Mouse (Mus musculus) heart, embryonic 15.5 days (tissue): ENCODE results near the gene Iqschfp. TPM values are rescaled to one million over a fixed set of nuclear protein-coding genes. Genes with fewer than 3 reads are reported as not detected.

Source experiments
- ATAC-seq: fragments of 200-750 bp; cut with Nextera tagmentation; replicated peaks from 2 replicates; pipeline ENCODE4 v1.8.0; 2017; ENCODE audit warnings: low read depth, moderate TSS enrichment; ENCODE audit not compliant: insufficient number of reproducible peaks, insufficient read depth, low FRiP score
- H3K27ac ChIP-seq: fragments of 300-500 bp; sonication (generic); 2 replicates; pipeline ENCODE4 v1.5.1; 2015; ENCODE audit warnings: mild to moderate bottlenecking, inconsistent platforms
- H3K27me3 ChIP-seq: fragments of 300-500 bp; sonication (generic); 2 replicates; pipeline ENCODE4 v1.6.1; 2015; ENCODE audit warnings: inconsistent platforms
- H3K36me3 ChIP-seq: fragments of 300-500 bp; sonication (generic); 2 replicates; pipeline ENCODE4 v1.6.1; 2015; ENCODE audit warnings: mild to moderate bottlenecking, inconsistent platforms
- H3K4me1 ChIP-seq: fragments of 300-500 bp; sonication (generic); replicated peaks from 2 replicates; pipeline ENCODE4 v1.6.1; 2015; ENCODE audit warnings: inconsistent platforms
- H3K4me2 ChIP-seq: fragments of 300-500 bp; sonication (generic); 2 replicates; pipeline ENCODE4 v1.6.1; 2015; ENCODE audit warnings: inconsistent platforms, mild to moderate bottlenecking, moderate library complexity
- H3K4me3 ChIP-seq: fragments of 300-500 bp; sonication (generic); 2 replicates; pipeline ENCODE4 v1.5.1; 2015; ENCODE audit warnings: mild to moderate bottlenecking, inconsistent platforms
- H3K9ac ChIP-seq: fragments of 300-500 bp; sonication (generic); 2 replicates; pipeline ENCODE4 v1.6.1; 2015; ENCODE audit warnings: mild to moderate bottlenecking, inconsistent platforms
- H3K9me3 ChIP-seq: fragments of 300-500 bp; sonication (generic); replicated peaks from 2 replicates; pipeline ENCODE4 v1.6.1; 2016; ENCODE audit warnings: inconsistent platforms
- WGBS: fragments of 180-500 bp; shearing (Covaris S2); methylation state at CpG from one replicate; pipeline ENCODE4 v1.1.7; 2015; ENCODE audit warnings: mixed read lengths; 5-methylcytosine and 5-hydroxymethylcytosine counted together
- polyA plus RNA-seq: library from polyadenylated mRNA; unstranded; fragments of >200 nt; fragmentation: Nextera tagmentation; extraction: Ambion mirVana; gene quantifications from 2 replicates; pipeline ENCODE4 v1.2.1, GENCODE M21; 2015

The Iqschfp gene
- polyA plus RNA-seq, 1 experiment from 2014 or later = not detected

DNA sequence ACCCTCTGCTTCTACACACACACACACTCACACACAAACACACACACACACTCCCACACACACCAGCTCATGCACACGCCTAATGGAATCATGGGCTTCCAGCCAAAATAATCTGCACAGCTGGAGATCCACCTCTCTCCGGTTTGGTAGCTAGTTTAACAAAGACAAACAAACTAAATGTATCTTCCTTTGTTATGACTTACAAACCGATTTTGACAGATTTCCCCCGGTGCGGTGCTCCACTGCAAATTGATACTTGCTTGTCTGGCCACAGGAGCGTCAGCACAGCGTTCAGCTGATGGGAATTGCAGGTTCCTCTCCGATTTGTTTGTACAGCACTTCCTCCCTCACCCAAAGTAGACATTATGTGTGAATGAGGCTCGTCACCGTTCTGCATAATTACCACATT lies 483.1 kb downstream of the Iqschfp start:
- 41% methylated on average over 10 of the region's 10 CpGs for WGBS
- no peak overlapping the region for H3K4me2 ChIP-seq
- ATAC-seq = no peak
- no peak overlapping the region for H3K27ac ChIP-seq
- no peak overlapping the region for H3K9ac ChIP-seq
- no peaks in the 10 kb centered on the region for H3K4me1 ChIP-seq
- no peak overlapping the region for H3K4me3 ChIP-seq
- no peaks in the 10 kb centered on the region for H3K27me3 ChIP-seq
- no peaks in the 10 kb centered on the region for H3K9me3 ChIP-seq
- H3K36me3 ChIP-seq = no peaks in the 10 kb centered on the region

DNA sequence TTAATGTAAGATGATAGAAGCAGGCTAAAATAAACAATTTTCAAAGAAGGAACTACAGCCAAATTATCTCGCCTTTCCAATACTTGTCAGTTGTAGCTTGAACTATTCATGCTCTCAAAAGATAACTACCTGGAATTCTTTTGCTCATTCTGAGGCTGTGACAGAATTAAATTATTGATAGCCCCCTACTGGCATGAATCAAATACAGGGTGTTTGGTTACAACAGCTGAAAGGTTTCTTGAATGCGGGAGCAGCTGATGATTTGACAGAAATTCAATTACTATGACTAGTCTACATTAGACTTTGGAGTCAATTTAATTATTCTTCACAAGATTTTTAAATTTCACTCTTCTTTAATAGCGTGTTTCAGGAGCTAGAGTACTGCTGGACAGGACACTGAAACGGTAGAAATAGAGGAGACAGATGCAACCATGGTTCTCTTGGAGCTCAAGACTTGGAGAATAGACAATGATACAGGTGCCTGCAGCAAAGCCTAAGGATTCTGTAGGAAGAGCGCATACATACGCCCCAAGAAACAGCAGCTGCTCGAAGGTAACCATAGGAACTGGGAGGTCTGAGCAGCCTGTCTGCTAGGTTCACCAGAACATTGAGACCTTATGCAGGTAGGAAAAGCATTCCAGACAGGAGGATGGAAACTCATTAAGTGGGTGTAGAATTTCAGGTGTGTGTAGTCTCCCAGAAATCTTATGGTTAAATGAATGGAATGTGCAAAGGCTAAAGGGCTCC lies 485.6 kb downstream of the Iqschfp start:
- H3K4me2 ChIP-seq = no peak overlapping the region
- no peaks in the 10 kb centered on the region for H3K36me3 ChIP-seq
- no peaks in the 10 kb centered on the region for H3K9me3 ChIP-seq
- no peak for ATAC-seq
- H3K4me3 ChIP-seq = no peak overlapping the region
- H3K27ac ChIP-seq = no peak overlapping the region
- H3K27me3 ChIP-seq = no peaks in the 10 kb centered on the region
- 72% methylated on average over 7 of the region's 7 CpGs for WGBS
- no peaks in the 10 kb centered on the region for H3K4me1 ChIP-seq
- H3K9ac ChIP-seq = no peak overlapping the region

DNA sequence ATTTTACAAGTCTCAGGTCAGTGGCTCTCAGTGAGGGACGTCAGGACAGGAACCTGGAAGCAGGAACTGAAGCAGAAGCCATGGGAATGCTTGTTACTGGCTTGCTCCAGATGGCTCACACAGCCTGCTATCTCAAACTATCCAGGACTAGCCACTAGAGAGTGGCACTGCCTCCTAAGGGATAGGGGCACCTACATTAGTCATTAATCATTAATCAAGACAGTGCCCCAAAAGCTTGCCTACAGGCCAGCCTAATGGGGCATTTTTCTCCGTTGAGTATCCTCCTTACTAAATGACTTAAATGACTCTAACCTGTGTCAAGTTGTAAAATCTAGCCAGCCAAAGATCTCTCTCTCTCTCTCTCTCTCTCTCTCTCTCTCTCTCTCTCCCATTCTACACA lies 486.8 kb downstream of the Iqschfp start:
- Histone ChIP-seq H3K27me3 (no peaks in the 10 kb centered on the region), H3K27ac (no peak overlapping the region), H3K9ac (no peak overlapping the region), H3K9me3 (no peaks in the 10 kb centered on the region), H3K36me3 (no peaks in the 10 kb centered on the region), H3K4me3 (no peak overlapping the region), H3K4me2 (no peak overlapping the region), H3K4me1 (no peaks in the 10 kb centered on the region)
- 65% methylated on average over 2 of the region's 2 CpGs for WGBS
- no peak for ATAC-seq

DNA sequence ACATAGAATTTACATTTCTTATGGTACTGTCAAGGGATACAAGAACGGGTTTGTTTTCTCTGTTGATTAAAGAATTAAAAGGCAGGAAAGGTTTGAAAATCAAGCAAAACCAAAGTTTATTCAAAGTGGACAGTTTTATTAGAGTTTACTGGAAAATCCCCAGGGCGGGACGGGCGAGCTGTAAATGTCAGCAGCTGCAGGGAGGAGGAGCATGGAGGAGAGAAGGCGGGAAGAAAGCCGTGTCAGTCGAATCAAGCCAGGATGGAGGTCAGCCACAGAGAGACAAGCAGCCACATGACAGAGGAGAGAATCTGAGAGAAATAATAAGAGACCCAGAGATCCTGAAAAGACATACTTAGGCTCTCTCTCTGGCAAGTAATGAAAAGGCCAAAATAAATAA lies 487.2 kb downstream of the Iqschfp start:
- WGBS = 50% methylated on average over 7 of the region's 7 CpGs
- Histone ChIP-seq H3K4me2 (no peak overlapping the region), H3K27ac (no peak overlapping the region), H3K9ac (no peak overlapping the region), H3K9me3 (no peaks in the 10 kb centered on the region), H3K27me3 (no peaks in the 10 kb centered on the region), H3K4me1 (no peaks in the 10 kb centered on the region), H3K4me3 (no peak overlapping the region), H3K36me3 (no peaks in the 10 kb centered on the region)
- ATAC-seq = no peak

DNA sequence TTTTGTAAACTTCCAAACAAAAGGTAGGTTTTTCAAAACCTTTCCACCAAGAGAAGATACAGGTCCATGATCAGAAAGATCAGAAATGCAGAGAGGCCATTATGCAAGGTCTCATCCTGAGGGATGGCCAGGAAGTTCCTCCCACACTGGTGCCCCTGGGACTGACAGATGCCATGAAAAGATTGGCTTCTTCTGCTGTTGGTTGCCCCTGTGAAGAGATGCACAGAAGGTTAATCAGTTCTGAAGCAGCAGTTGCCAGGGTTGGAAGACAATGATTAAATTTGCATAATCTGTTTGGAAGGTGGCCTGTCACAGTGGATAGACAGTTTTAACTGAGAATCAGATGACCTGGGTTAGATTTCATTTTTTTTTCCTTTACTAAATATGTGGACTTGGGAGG lies 491.6 kb downstream of the Iqschfp start:
- no peak for ATAC-seq
- Histone ChIP-seq H3K4me3 (no peak overlapping the region), H3K9me3 (no peaks in the 10 kb centered on the region), H3K27me3 (no peaks in the 10 kb centered on the region), H3K4me2 (no peak overlapping the region), H3K36me3 (no peaks in the 10 kb centered on the region), H3K9ac (no peak overlapping the region), H3K4me1 (no peaks in the 10 kb centered on the region), H3K27ac (no peak overlapping the region)

DNA sequence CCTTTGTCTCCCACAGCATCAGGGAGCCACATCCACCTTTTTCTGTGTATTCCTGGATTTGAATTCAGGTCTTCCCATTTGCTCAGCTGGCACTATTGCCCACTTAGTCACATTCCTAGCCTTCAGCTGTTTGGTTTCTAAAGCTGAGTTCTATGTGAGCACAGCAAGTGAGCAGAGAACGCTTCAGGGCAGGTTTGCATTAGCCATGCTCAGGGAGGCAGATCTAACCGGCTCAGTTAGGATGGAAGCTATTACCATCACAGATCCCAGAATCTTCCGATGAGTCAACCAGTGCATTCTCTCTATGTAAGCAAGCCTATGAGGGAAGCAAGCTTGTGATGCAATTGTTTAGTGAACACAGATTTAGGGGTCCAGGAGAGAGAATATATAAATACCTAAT lies 493.5 kb downstream of the Iqschfp start:
- no peak for ATAC-seq
- 87% methylated on average over 3 of the region's 3 CpGs for WGBS
- Histone ChIP-seq H3K4me2 (no peak overlapping the region), H3K4me1 (no peaks in the 10 kb centered on the region), H3K9me3 (no peaks in the 10 kb centered on the region), H3K27ac (no peak overlapping the region), H3K9ac (no peak overlapping the region), H3K27me3 (no peaks in the 10 kb centered on the region), H3K36me3 (no peaks in the 10 kb centered on the region), H3K4me3 (no peak overlapping the region)

DNA sequence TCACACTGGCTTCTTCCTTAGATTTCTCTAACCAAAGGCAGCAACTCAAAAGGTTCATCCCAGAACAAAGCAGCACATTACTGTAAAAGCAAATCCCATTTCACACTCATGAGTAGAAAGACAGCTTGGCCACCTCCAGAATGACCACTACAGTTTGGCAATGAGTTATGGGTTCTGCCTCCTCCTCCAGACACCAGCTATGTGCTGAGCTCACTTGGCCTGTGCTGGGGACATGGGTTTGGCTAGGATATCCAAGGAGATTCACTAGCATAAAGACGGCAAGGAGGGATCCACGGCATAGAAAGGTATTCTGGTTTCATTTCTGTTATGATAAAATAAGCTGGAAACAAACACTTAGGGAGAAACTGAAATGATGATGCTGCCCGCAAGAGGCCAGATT lies 496.0 kb downstream of the Iqschfp start:
- H3K27ac ChIP-seq = no peak overlapping the region
- H3K4me3 ChIP-seq = no peak overlapping the region
- 88% methylated on average over 3 of the region's 3 CpGs for WGBS
- H3K36me3 ChIP-seq = no peaks in the 10 kb centered on the region
- no peaks in the 10 kb centered on the region for H3K4me1 ChIP-seq
- H3K4me2 ChIP-seq = no peak overlapping the region
- H3K9me3 ChIP-seq = no peaks in the 10 kb centered on the region
- H3K9ac ChIP-seq = no peak overlapping the region
- no peaks in the 10 kb centered on the region for H3K27me3 ChIP-seq
- no peak for ATAC-seq

DNA sequence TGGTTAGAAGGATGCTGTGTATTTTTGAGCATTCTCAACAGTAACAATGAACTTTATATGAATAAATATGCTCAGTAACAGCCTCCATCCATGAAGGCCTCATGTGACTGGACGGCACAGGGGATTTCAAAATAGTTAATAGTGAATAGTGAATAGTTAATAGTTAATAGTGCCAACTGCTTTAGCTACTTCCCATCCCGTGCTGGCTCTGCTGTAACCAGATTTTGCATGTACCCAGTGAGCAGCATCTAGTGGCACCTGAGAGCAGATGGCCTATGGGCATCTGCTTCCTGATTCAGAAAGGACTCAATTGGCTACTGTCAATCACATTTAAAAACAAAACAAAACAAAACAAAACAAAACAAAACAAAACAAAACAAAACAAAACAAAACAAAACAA lies 501.5 kb downstream of the Iqschfp start:
- Histone ChIP-seq H3K4me1 (no peaks in the 10 kb centered on the region), H3K27me3 (no peaks in the 10 kb centered on the region), H3K9ac (no peak overlapping the region), H3K4me2 (no peak overlapping the region), H3K27ac (no peak overlapping the region), H3K9me3 (no peaks in the 10 kb centered on the region), H3K4me3 (no peak overlapping the region), H3K36me3 (no peaks in the 10 kb centered on the region)
- WGBS = 74% methylated on average over 2 of the region's 2 CpGs
- no peak for ATAC-seq

DNA sequence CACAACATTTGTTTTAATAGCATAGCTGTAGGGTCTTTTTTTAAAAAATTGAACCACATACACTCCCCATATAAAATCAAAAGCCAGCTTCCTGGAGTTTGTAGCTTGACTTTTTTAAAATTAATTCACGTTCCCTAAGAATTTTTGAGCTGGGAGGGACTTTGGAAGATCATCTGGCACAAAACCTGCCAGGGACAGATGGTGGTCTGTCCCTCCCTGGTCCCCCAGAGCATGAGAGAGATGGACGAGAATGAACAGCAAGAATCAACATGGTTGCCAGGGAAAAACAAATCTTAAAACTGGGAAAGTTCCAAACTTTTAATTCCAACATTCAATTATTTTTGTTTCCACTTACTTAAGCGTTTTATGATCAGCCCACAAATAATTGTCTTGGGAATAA lies 506.7 kb downstream of the Iqschfp start:
- H3K4me1 ChIP-seq = no peaks in the 10 kb centered on the region; the same call in 1 of the 2 replicates
- no peaks in the 10 kb centered on the region for H3K27me3 ChIP-seq
- no peak overlapping the region for H3K27ac ChIP-seq
- no peak overlapping the region for H3K9ac ChIP-seq
- no peaks in the 10 kb centered on the region for H3K36me3 ChIP-seq
- no peaks in the 10 kb centered on the region for H3K9me3 ChIP-seq
- no peak overlapping the region for H3K4me3 ChIP-seq
- WGBS = 77% methylated on average over 3 of the region's 3 CpGs
- H3K4me2 ChIP-seq = no peak overlapping the region
- no peak for ATAC-seq

DNA sequence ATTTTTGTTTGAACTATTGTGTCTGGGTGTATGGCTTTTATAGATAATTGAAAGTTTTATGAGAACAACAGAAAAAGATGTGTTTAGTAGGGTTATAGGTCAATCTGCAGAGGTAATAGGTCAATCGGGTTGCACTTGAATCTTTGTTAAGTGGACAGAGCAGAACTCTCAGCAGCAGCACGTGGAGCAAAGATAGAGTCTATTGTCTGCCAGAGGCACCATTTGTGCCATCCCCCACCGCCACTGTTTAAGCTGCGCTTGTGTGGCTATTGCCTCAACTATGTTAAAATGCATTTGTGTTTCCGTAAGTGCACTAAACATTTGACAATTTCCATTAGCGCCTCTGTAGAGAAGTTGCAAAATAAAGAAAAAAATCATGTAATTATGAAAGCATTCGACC lies 508.1 kb downstream of the Iqschfp start:
- Histone ChIP-seq H3K4me1 (no peaks in the 10 kb centered on the region; the same call in 1 of the 2 replicates), H3K4me2 (no peak overlapping the region), H3K9me3 (no peaks in the 10 kb centered on the region), H3K9ac (no peak overlapping the region), H3K27ac (no peak overlapping the region), H3K27me3 (no peaks in the 10 kb centered on the region), H3K36me3 (no peaks in the 10 kb centered on the region), H3K4me3 (no peak overlapping the region)
- WGBS = 68% methylated on average over 7 of the region's 7 CpGs
- ATAC-seq = no peak

DNA sequence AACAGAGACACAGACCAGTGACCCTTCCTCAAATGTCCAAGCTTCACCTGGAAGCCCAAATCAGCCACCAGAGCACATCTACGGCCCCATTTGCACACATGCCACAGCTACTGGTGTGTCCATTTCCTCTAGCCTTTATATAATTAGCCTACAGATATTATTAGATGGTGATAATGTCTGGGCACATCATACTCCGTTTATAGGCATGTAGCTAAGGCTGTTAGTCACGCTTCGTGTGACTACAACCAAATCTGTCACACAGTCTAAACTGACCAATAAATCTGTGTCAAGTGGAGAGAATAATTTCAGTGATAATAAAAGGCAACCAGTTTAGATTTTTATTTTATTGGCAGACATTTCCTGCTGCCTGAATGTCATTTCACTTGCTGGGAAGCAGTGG lies 511.3 kb downstream of the Iqschfp start:
- no peak overlapping the region for H3K4me2 ChIP-seq
- ATAC-seq = no peak
- H3K4me3 ChIP-seq = no peak overlapping the region
- H3K27me3 ChIP-seq = no peaks in the 10 kb centered on the region
- H3K9me3 ChIP-seq = no peaks in the 10 kb centered on the region
- H3K9ac ChIP-seq = no peak overlapping the region
- H3K27ac ChIP-seq = no peak overlapping the region
- 75% methylated on average over 4 of the region's 4 CpGs for WGBS
- H3K36me3 ChIP-seq = no peaks in the 10 kb centered on the region
- H3K4me1 ChIP-seq = peaks cover 2% of the 10 kb centered on the region; the same call in 1 of the 2 replicates

DNA sequence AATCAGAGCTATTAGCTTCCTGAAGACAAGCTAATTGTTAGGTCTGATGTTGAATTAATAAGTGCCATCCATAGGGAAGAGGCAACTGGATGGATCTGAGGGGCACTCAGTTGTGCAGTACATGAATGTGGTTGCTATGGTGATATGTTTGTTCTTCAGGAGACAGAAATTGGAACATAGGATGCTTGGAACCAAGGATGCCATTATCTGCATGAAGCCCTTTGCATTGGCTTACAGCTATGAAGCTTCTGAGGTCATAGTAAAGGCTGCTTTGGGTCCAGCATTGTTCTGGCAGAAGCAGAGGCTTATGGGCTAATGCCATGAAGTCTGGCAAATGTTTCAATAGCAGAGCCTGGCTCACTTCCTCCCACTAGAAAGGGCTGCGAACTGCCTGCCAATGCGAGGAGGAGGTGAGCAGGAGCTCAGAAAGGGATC lies 511.8 kb downstream of the Iqschfp start:
- no peak for ATAC-seq
- 74% methylated on average over 2 of the region's 2 CpGs for WGBS
- H3K9me3 ChIP-seq = no peaks in the 10 kb centered on the region

More for the DNA sequence above, 511.8 kb downstream of the Iqschfp start:
- no peak overlapping the region for H3K9ac ChIP-seq
- no peak overlapping the region for H3K4me3 ChIP-seq
- H3K4me1 ChIP-seq = peaks cover 2% of the 10 kb centered on the region; the same call in 1 of the 2 replicates
- H3K27ac ChIP-seq = no peak overlapping the region
- H3K4me2 ChIP-seq = no peak overlapping the region
- no peaks in the 10 kb centered on the region for H3K36me3 ChIP-seq
- H3K27me3 ChIP-seq = no peaks in the 10 kb centered on the region
